Comparison of ENCODE assay signal across 9 mouse cellular contexts in the genomic region with DNA sequence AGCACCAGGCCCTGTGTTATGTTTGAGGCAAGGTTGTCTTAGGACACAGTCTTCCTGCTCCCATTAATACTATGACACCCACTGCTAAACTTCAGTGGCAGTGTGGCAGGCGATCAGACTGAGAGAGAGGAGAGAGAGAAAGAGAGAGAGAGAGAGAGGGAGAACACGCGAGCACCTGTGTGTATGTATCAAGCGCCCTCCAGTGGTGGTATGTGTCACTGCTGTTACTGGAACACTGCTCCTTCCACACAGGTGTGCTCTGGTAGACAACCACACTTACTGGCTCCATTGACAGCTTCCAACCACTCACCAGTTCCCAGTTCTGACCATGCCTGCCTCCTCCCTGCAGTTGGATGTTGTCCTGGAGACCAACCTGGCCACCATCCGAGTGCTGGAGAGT. TPM values are rescaled to one million over a fixed set of nuclear protein-coding genes. Genes with fewer than 3 reads are reported as not detected.
DNase-seq lines count a peak whose midpoint lies in the region; ATAC-seq and TF ChIP-seq lines count a peak whose summit lies in the region.
"Had no signal": no experiment of that assay in that cellular context is flagged by ENCODE, and none has a peak within 500 bp of the region (broad histone marks: within the 10 kb centered on the region; RNA-seq: fewer than 3 reads in every experiment).

No protein-coding gene starts in this region.

- no peak overlapping the region for H3K4me3 ChIP-seq in heart, embryonic 12.5 days
- no peak overlapping the region for H3K4me3 ChIP-seq in heart, embryonic 10.5 days
- H3K4me3 ChIP-seq in cortical plate, adult 2 months (ENCODE audit: insufficient read depth, low read length): no peak overlapping the region
- H3K4me3 ChIP-seq: limb, embryonic 12.5 days had no signal

- no peaks in the 10 kb centered on the region for H3K4me1 ChIP-seq in heart, embryonic 12.5 days (replicated peaks)
- no peaks in the 10 kb centered on the region for H3K4me1 ChIP-seq in heart, embryonic 10.5 days
- H3K4me1 ChIP-seq in cortical plate, adult 2 months (ENCODE audit: control insufficient read depth, insufficient read depth, low read length): no peaks in the 10 kb centered on the region
- H3K4me1 ChIP-seq: limb, embryonic 12.5 days had no signal

- no peak overlapping the region for H3K4me2 ChIP-seq in heart, embryonic 12.5 days
- H3K4me2 ChIP-seq: limb, embryonic 12.5 days had no signal

- peak; percentile 82 for TF ChIP-seq CTCF in cortical plate, adult 2 months (IDR thresholded peaks at IDR 0.05; ENCODE audit: extremely low read depth, insufficient read depth, low read length)

- peaks cover 97% of the 10 kb centered on the region for H3K36me3 ChIP-seq in heart, embryonic 12.5 days
- H3K36me3 ChIP-seq in heart, embryonic 10.5 days: peaks cover 94% of the 10 kb centered on the region
- H3K36me3 ChIP-seq in splenic B cell, adult 2 months (ENCODE audit: control insufficient read depth, insufficient read depth, low read length, poor library complexity, severe bottlenecking): peaks cover 17% of the 10 kb centered on the region

- DNase-seq in heart, embryonic 10.5 days (ENCODE audit: low spot score): no peak
- peak; percentile 72 for DNase-seq in ZHBTc4 (ENCODE audit: low read depth, low spot score)
- DNase-seq in heart, postnatal 36 days: peak; percentile 31 to 36
- peak; percentile 37 to 64 for DNase-seq in layer of hippocampus, postnatal 25 days (ENCODE audit: extremely low spot score in 1 of 2, low spot score in 1 of 2)
- DNase-seq in mesoderm, embryonic 11.5 days (ENCODE audit: low read depth, low spot score): peak; percentile 39
- DNase-seq in splenic B cell, adult 2 months (ENCODE audit: low read depth, low spot score): peak; percentile 68

- WGBS in heart, embryonic 12.5 days: 43% methylated on average over 5 of the region's 5 CpGs
- 53% methylated on average over 5 of the region's 5 CpGs for WGBS in heart, embryonic 10.5 days

- H3K9me3 ChIP-seq in heart, embryonic 12.5 days (replicated peaks): no peaks in the 10 kb centered on the region
- H3K9me3 ChIP-seq in heart, embryonic 10.5 days: no peaks in the 10 kb centered on the region
- H3K9me3 ChIP-seq: limb, embryonic 12.5 days had no signal

- TF ChIP-seq POLR2A in cortical plate, adult 2 months (IDR thresholded peaks at IDR 0.05; ENCODE audit: extremely low read depth, insufficient read depth, low read length): no peak

- intact Hi-C loops in heart, postnatal 36 days (cut with DNase I): loop anchor here (1.0 kb wide), 1 partner anchor 66 kb away; no protein-coding TSS in a partner anchor

- no peaks in the 10 kb centered on the region for H3K27me3 ChIP-seq in heart, embryonic 12.5 days (replicated peaks)
- H3K27me3 ChIP-seq in heart, embryonic 10.5 days (ENCODE audit: insufficient read depth, poor library complexity, severe bottlenecking): no peaks in the 10 kb centered on the region
- no peaks in the 10 kb centered on the region for H3K27me3 ChIP-seq in splenic B cell, adult 2 months (ENCODE audit: control insufficient read depth, insufficient read depth, low read length, poor library complexity, severe bottlenecking)
- H3K27me3 ChIP-seq: limb, embryonic 12.5 days had no signal

- H3K27ac ChIP-seq in heart, embryonic 12.5 days (ENCODE audit: poor library complexity, severe bottlenecking): no peak overlapping the region
- no peak overlapping the region for H3K27ac ChIP-seq in heart, embryonic 10.5 days
- no peak overlapping the region for H3K27ac ChIP-seq in cortical plate, adult 2 months (ENCODE audit: insufficient read depth, low read length)
- H3K27ac ChIP-seq: limb, embryonic 12.5 days had no signal

- 0 out of 2 replicates have a peak, but pooled peaks have one; percentile 22 for ATAC-seq in heart, embryonic 12.5 days (ENCODE audit: insufficient number of reproducible peaks, low FRiP score)

- no peak overlapping the region for H3K9ac ChIP-seq in heart, embryonic 12.5 days
- H3K9ac ChIP-seq: limb, embryonic 12.5 days had no signal

RNA-seq across cellular contexts. Expression of gene F2rl3, which starts 15.6 kb away (rescaled TPM):
- polyA plus RNA-seq in heart, embryonic 12.5 days (2016; fragmentation: Nextera tagmentation; extraction: Ambion mirVana): 0.54 and 0.91 TPM in 2 replicates
- polyA plus RNA-seq in heart, embryonic 10.5 days (2016; fragmentation: Nextera tagmentation; extraction: Ambion mirVana): 1.1 and 2.3 TPM in 2 replicates
- polyA plus RNA-seq in cortical plate, adult 2 months (2012; rRNA removed): 0.23 and 0.38 TPM in 2 replicates
- total RNA-seq in heart, postnatal 36 days (2021): 1 to 10 TPM; 1.1 to 2.1 TPM
- total RNA-seq in layer of hippocampus, postnatal 25 days (2021): under 1 TPM; 0.15 to 0.28 TPM

RNA-seq across cellular contexts. Expression of gene Sin3b, which starts 23.0 kb away (rescaled TPM):
- 147 and 151 TPM in 2 replicates for polyA plus RNA-seq in heart, embryonic 12.5 days (2016; fragmentation: Nextera tagmentation; extraction: Ambion mirVana)
- polyA plus RNA-seq in heart, embryonic 10.5 days (2016; fragmentation: Nextera tagmentation; extraction: Ambion mirVana): 151 and 158 TPM in 2 replicates
- polyA plus RNA-seq in cortical plate, adult 2 months (2012; rRNA removed): 114 TPM in 2 replicates
- total RNA-seq in heart, postnatal 36 days (2021): 10 to 100 TPM; 77.3 to 80.6 TPM
- total RNA-seq in layer of hippocampus, postnatal 25 days (2021): 100 to 1,000 TPM; 168 to 169 TPM
